In genomic region chr9:47935299-47935698, GRCm38 (mm10) we compare ENCODE assay signal across 10 mouse cellular contexts.
DNase-seq lines count a peak whose midpoint lies in the region; TF ChIP-seq lines count a peak whose summit lies in the region.
"Had no signal": no experiment of that assay in that cellular context is flagged by ENCODE, and none has a peak within 500 bp of the region (broad histone marks: within the 10 kb centered on the region; RNA-seq: fewer than 3 reads in every experiment).

No protein-coding gene starts in this region.

- no peak overlapping the region for H3K4me3 ChIP-seq in left cerebral cortex, adult 2 months
- H3K4me3 ChIP-seq in cerebellum, adult 2 months (replicated peaks; ENCODE audit: insufficient read depth, low read depth, low read length): no peak overlapping the region
- H3K4me3 ChIP-seq: embryonic facial prominence, embryonic 15.5 days; liver, embryonic 15.5 days had no signal

- DNase-seq in adrenal gland, postnatal 36 days: peak; percentile 7 to 28
- DNase-seq in adrenal gland, adult 18-20 months (ENCODE audit: low spot score in 2 of 2): no peak
- no peak for DNase-seq in left cerebral cortex, adult 2 months (ENCODE audit: extremely low spot score in 1 of 2, low spot score in 2 of 2)
- DNase-seq in left cerebral cortex, adult 8-10 months (ENCODE audit: low spot score in 2 of 2): no peak
- DNase-seq in NIH3T3 (ENCODE audit: low read depth): peak; percentile 28
- DNase-seq in lung, postnatal 14 days: peak; percentile 15
- no peak for DNase-seq in gastrocnemius, postnatal 4 days (ENCODE audit: low spot score in 2 of 2)
- no peak for DNase-seq in cerebellum, adult 2 months

- H3K4me1 ChIP-seq in cerebellum, adult 2 months (ENCODE audit: control insufficient read depth, insufficient read depth, low read length): no peaks in the 10 kb centered on the region
- H3K4me1 ChIP-seq: embryonic facial prominence, embryonic 15.5 days; liver, embryonic 15.5 days had no signal

- no peak overlapping the region for H3K27ac ChIP-seq in left cerebral cortex, adult 2 months
- H3K27ac ChIP-seq in cerebellum, adult 2 months (ENCODE audit: insufficient read depth, low read length): no peak overlapping the region
- H3K27ac ChIP-seq: embryonic facial prominence, embryonic 15.5 days; liver, embryonic 15.5 days had no signal

- no peaks in the 10 kb centered on the region for H3K27me3 ChIP-seq in cerebellum, adult 2 months (ENCODE audit: control insufficient read depth, insufficient read depth, low read length)
- H3K27me3 ChIP-seq: embryonic facial prominence, embryonic 15.5 days; liver, embryonic 15.5 days had no signal

- TF ChIP-seq POLR2A in cerebellum, adult 2 months (IDR thresholded peaks at IDR 0.05; ENCODE audit: borderline replicate concordance, insufficient read depth, low read length): no peak

- WGBS in cerebellum, adult 2 months: 92% methylated on average over 2 of the region's 2 CpGs

- peak; percentile 46 for TF ChIP-seq CTCF in left cerebral cortex, adult 2 months (IDR thresholded peaks at IDR 0.05)
- no peak for TF ChIP-seq CTCF in cerebellum, adult 2 months (IDR thresholded peaks at IDR 0.05; ENCODE audit: borderline replicate concordance, insufficient read depth, low read depth, low read length)

- intact Hi-C loops in left cerebral cortex, adult 2 months (cut with DNase I): no loop called here

Comparison
In these comparisons a context has a peak if more than half of its experiments do, and no peak if none do; other contexts are left out.
1. DNase-seq: peak in adrenal gland, postnatal 36 days (2 of 2), NIH3T3 (single experiment) and lung, postnatal 14 days (single experiment); none in adrenal gland, adult 18-20 months (0 of 2), left cerebral cortex, adult 2 months (0 of 2), left cerebral cortex, adult 8-10 months (0 of 2), gastrocnemius, postnatal 4 days (0 of 2) and cerebellum, adult 2 months (0 of 2).